Mouse (Mus musculus) large intestine, adult 2 months (tissue): ENCODE measurements around the gene Rtp2. TPM values are rescaled to one million over a fixed set of nuclear protein-coding genes. Genes with fewer than 3 reads are reported as not detected.
A peak's percentile ranks its signal among the peaks of the same experiment; 100 is the strongest.
"Not testable (repeated sequence)": the region's sequence is repeated elsewhere in the genome, so short reads cannot be mapped to it uniquely, and the experiment has no call there.

Experiments used
- DNase-seq: peaks from one replicate; pipeline ENCODE4 v3.0.0-alpha.2; 2012; ENCODE audit warnings: low read depth, low spot score
- WGBS: fragments of 180-500 bp; shearing (Covaris S2); methylation state at CpG from one replicate; pipeline ENCODE4 v1.1.7; 2018; 5-methylcytosine and 5-hydroxymethylcytosine counted together
- polyA plus RNA-seq: library from polyadenylated mRNA; depleted of rRNA; stranded (reverse); fragments of >200 nt; gene quantifications from 2 replicates; pipeline ENCODE4 v1.2.3, GENCODE M21; 2012

The Rtp2 gene
- polyA plus RNA-seq, 1 experiment = not detected

DNA sequence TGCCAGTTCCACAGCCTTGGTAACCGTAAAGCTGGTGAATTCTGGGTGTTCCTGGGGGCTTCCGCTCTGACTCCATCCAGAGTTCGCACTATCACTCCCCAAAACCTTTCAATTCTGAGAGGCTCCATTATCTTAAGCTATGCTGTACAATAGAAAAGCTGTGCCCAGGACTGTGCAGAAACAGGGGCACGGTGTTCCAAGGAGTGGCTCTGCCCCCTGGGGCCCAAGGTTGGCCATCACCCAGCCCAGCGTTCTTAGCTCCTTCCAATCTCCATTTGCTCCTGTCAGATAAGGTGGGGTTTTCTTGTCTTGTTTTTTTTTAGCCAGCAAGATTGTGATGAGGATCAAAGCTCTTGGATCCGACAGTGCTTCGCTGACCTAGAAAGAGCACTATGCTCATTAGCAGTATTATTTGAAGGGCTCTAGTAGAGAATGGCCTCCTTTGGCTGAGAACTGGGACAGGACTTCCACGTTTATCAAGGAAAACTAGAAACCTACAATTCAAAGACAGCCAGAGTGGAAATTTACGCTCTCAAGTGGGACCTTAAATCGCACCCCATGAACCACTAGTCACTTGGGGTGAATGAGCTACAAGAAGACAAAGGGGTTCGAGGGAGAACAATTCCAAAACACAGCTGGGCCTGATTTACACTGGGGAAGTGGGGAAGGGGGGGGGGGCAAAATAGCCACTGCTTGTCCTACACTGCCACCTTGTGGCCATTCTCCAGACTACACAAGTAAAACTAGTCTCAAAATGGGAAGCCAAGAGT is 21.2 kb upstream of the Rtp2 start:
- WGBS = 56% methylated on average over 11 of the region's 11 CpGs
- peak; percentile 16 for DNase-seq

DNA sequence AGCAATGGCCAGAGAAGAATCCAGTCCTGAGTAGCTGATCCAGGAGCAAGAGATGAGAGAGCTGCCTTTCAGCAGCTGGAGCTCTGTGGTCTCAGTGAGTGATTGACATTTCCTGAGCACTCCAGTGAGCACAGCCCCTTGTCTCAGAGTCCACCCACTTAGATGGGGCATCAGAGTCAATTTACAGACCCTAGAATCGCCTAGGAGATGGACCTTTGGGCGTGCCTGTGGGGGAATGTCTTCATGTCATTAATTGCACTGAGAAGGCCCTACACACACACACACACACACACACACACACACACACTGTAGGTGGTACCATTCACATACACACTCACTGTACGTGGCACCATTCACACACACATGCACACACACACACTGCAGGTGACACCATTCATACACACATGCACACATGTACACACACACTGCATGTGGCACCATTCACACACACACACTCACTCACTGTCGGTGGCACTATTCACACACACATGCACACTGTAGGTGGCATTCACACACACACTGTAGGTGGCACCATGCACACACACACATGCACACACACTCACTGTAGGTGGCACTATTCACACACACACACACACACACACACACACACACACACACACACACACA is 20.0 kb upstream of the Rtp2 start:
- DNase-seq = no peak
- 57% methylated on average over 4 of the region's 4 CpGs for WGBS

DNA sequence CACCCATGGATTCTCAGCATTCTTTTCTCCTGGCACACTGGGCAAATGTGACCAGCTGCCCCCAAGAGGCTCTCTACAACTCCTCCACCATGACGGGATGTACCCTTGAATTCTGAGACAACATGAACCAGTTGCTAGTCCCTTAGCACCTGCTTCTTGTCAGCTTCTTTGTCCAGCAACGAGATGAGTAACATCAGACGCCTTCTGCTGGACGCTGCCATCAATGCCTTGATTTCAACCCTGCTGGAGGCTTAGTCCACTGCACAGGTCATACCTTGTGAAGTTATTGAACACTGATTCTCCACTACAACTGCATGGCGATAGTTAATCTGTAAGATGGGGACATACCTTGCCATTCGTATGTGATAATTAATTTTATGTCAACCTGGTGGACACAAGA is 15.5 kb upstream of the Rtp2 start:
- 88% methylated on average over 6 of the region's 6 CpGs for WGBS

DNA sequence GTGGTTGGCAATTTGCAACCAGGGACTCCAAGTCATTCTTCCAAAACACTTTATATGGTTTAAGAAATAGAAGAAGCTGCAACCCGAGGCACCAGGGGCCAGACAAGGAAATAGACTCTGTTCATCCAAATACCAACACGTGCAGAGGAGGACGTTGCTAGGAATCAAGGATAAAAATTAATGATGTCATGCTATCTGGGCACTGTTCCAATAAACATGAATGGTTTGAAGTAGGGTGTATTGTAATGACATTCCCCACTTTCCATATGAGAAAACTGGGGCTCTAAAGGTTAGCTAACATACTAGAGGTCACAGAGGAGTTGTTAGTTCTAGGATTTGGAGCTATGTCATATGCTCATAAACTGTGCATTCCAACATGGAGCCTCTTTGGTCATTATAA is 12.6 kb upstream of the Rtp2 start:
- WGBS = 10% methylated on average over 3 of the region's 3 CpGs
- DNase-seq = no peak

More for the DNA sequence above, 15.5 kb upstream of the Rtp2 start:
- no peak for DNase-seq

DNA sequence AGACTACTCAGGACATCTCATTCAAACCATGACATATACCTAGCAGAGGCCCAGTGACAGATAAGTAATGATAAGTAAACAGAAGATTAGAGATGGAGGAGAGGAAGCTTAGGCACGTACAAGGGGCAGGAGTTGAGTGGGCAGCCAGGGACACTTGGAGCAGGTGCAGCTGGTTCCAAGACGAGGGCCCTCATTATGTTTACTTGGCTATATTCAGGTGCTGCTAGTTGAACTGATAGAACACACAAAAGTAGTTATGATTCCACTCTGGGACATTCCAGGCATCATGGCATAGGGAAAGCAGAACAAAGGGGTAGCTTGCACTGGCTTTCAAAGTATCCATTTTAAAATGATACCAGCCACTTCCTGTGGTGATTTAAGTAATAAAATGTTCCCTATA is 2.2 kb upstream of the Rtp2 start:
- no peak for DNase-seq
- 34% methylated on average over 2 of the region's 2 CpGs for WGBS

DNA sequence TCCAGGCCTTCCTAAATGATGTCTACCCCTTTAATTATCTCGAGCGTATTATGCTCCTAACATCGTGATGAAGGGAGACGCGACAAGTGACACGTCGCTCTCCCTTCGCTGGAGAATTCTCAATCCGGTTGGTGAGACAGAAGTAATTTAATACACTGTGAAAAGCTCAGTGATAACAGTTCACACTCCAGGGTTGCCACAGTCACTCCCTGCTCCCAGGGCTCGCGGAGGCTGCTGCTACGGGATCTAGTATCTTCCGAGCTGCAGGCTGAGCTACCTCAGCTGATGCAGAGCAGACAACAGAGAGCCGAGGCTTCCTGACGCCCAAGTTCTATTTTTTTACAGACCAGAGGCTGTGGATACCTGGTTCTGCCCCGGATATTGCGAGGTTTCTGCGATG is 919 bp downstream of the Rtp2 start:
- no peak for DNase-seq
- 74% methylated on average over 18 of the region's 18 CpGs for WGBS

DNA sequence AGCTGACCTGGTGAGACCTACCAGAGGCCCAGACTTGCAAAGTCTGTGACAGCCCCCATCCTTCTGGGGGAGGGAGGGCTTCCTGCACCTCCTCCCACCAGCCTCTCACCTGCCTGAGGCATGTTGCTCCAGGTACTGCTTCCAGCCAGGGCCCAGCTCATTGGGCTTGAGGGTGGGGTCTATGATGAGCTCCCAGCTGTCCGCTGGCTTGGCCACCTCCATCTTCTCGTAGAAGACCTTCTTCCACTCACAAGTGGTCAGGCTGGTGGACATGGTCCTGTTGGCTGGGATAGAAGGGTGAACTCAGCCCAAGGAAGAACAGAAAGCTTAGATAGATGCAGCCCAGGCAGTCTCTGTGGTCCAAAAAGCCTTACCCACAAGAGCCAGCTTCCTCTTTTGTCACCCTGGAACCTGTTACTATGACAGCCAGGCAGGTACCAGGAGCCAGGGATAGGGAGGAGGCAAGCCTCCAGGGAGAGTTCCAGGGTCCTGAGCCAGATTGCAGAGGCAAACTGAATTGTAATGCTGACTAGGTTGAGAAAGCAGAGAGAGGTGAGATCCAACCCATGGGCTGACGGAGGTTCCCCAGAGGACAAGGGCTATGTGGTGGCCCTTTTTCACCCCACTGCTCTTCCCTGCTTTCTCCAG is 1.6 kb downstream of the Rtp2 start:
- 73% methylated on average over 3 of the region's 3 CpGs for WGBS
- no peak for DNase-seq

DNA sequence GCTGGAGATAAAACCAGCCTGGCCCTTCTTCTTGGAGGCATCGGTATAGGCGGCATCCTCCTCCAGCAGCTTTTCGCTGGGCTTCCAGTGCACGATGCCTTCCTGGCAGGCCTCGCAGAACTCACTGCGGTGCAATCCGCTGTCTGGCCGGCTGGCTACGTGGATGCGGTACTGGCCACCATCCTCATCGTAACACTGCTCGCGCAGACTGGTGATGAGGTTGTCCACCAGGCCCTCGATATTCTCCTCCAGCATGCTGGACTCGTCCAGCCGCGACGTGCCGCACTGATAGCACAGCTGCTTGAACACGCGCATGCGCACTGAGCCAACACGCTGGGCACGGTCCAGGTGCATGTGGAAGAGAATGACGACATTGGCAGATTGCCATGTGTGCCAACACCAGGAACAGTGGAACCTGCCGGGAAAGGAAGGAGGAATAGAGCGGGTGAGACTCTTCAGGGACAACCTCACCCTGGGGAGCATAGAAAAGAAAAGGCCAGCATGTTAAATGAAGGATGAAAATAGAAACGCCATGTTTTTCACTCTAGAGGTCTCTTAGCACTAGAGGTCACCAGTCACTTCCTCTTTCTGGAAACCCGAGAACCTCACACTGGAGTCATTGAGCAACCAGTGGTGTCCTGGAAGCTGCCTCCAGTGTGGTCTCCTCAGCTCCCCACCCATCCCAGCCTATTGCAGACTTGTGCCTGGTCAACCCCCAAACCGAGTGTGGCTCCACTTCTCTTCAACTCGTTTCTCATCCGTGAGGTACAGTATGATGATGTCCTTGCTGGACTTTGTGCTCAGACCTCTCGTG is 4.7 kb downstream of the Rtp2 start:
- DNase-seq = no peak
- WGBS = 86% methylated on average over 33 of the region's 33 CpGs

DNA sequence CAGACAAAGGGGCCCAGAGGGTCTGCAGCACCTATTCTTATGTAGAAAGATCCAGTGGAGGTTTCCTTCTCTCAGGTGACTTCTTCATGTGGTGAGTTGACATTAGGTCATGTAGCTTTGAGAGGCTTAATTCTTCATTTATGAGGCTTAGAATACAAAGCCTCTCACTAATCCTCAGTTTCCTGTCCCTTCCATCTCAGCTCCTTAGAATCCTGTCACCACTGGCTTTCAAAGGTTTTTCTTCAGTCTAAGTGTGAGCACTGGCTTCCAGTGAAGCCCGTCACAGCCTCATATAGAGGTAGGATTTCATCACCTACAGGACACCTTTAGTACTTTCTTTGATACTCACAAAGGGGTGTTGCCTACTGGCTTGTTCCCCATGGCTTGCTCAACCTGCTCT is 9.3 kb downstream of the Rtp2 start:
- no peak for DNase-seq
- 84% methylated on average over 1 of the region's 1 CpGs for WGBS

DNA sequence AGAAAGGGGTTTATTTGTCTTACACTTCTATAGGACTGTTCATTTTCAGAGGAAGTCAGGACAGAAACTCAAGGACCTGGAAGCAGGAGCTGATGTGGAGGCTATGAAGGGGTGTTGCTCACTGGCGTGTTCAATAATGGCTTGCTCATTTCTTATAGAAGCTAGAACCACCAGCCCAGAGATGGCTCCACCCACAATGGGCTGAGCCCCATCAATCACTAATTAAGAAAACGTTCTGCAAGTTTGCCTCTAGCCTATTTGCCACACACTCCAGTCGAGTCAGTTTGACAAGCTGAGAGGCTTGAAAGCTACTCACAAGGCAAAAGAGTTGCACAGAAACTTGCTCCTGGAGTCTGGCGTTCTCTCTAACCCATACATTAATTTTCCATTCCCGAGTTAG is 10.5 kb downstream of the Rtp2 start:
- WGBS = 70% methylated on average over 5 of the region's 5 CpGs
- no peak for DNase-seq

DNA sequence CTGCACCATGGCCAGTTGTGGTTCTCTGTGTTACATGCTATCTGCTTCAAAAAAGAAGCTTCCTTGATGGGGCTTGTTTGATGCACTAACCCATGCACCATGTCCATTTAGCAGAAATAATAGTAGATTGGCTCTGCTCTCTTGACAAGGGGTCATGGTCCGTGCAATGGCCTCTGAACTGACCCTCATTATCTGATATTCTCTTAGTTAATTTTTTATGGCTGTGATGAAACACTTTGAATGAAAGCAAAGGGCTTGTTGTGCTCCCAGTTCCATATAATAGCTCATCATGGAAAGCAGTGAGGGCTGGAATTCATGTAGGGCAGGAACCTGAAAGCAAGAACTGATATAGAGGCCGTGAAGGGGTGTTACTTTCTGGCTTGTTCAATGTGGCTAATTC is 12.8 kb downstream of the Rtp2 start:
- no peak for DNase-seq
- whole genome bisulfite sequencing = 64% methylated on average over 2 of the region's 2 CpGs

DNA sequence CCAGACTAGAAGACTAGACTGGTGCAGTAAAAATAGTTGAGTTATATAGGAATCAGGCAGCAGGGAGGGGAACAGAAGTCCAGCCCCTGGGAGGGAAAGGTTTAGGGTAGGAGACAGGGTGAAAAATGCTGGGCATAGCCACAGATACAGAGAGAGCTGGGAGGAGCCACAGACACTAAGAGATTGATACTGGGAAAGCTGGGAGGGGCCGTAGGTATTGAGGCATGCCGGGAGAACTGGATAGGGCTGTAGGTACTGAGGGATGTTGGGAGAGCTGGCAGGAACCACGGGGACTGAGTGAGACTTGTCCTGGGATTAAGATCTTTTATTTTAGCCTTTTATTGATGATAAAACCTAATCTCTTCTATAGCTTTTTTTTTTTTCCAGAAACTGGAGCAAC is 18.8 kb downstream of the Rtp2 start:
- WGBS = 26% methylated on average over 3 of the region's 3 CpGs
- DNase-seq = no peak

DNA sequence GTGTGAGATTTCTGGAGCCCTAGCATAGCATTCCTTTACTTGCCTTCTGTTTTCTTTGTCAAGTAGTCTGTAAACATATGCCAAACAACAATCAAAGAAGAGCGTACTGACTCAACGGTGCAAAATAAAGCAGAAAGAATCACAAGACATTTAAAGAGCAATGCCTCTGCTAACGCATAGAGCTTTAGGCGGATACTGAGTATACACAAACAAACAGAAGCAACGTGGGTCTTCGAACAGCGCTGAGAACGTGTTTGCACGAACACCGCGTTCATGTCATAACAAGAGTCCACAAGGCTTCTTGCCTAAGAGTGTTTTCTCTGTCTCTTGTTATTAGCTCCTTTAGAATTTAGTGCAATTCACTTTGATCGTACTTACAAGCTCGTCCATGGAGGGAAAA is 19.5 kb downstream of the Rtp2 start:
- DNase-seq = no peak
- WGBS = 47% methylated on average over 13 of the region's 13 CpGs

DNA sequence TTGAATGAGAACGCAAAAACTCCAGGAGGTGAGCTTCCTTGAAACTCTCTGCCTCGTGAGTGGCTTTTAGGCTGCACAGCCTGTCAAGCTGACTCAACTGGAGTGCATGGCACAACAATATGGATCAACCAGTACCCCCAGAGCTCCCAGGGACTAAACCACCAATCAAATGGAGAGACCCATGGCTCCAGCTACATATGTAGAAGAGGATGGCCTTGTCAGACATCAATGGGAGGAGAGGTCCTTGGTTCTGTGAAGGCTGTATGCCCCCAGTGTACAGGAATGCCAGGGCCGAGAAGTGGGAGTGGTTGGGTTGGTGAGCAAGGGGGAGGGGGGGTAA is 23.2 kb downstream of the Rtp2 start:
- DNase-seq = not testable (repeated sequence)
- WGBS = 91% methylated on average over 3 of the region's 3 CpGs

DNA sequence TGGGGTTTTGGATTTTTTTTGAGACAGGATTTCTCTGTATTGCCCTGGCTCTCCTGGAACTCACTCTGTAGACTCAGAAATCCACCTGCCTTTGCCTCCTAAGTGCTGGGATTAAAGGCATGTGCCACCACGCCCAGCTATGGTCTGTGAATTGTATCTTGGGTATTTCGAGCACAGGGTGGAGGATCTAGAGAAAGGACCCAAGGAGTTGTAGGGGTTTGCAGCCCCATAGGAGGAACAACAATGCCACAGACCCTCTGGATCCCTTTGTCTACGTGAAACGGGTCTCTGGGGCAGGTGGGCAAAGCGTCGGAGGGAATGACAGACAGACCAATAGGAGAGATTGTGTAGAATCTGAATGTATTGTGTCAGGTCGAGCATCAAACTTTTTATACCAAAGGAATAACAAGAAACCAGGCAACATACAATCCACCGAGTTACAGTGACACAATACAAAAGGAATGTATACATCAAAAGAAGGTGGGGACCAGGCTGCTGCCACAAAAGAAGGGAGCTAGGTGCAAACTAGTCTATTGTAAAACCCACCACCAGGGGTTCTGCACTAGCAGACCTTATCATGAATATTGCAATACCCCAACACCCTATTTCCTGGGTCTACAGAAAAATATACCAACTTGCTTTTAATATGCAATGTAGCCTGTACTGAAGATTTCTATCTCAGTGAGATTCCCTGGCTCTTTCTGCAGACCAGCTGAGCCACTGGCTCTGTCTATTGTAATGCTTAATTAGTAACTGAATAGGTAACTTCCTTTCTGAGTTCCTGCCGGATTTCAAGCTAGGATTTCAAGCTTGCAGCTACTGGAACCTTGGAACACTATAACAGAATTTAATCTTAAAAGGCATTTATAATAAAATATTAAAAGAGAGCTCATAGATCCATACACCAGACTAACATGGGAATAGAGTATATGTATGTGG is 23.8 kb downstream of the Rtp2 start:
- WGBS = 75% methylated on average over 9 of the region's 9 CpGs
- DNase-seq = not testable (repeated sequence)

DNA sequence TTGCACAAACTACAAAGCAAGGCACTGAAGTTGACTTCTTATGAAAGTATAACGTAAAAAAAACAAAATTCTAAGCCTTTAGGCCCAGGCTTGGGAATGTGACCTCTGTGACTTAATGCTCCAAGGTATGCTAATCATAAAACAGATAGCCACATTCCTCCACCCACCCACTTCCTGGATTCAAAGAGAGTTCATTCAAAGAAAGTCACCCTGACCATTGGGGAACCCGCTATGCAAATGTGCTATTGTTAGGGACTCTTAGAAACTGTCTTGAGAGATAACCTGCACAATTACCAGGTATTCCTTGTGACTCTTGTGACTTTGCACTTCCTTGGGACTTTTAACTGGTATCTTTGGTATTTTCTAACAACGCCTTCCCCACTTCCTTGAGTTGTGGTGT is 25.6 kb downstream of the Rtp2 start:
- WGBS = 79% methylated on average over 3 of the region's 3 CpGs
- not testable (repeated sequence) for DNase-seq

DNA sequence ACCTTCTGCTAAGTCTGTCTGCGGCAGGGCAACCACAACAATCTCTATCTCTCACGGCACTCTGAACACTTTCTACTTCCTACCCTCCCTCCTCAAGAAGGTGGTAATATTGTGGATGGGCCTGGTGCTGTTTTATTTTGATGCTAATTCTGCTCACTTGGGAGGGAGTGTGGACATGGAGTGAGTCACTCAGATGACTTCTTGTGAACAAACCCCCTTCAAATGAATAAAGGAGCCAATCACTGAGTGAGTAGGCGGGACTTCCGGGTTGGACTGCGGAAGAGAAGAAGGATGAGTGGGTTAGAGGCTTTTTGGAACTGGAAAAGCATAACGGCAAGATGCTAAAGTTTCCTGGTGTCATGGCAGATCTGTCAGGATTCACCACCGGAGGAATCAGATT is 30.8 kb downstream of the Rtp2 start:
- WGBS = 84% methylated on average over 7 of the region's 7 CpGs
- no peak for DNase-seq

DNA sequence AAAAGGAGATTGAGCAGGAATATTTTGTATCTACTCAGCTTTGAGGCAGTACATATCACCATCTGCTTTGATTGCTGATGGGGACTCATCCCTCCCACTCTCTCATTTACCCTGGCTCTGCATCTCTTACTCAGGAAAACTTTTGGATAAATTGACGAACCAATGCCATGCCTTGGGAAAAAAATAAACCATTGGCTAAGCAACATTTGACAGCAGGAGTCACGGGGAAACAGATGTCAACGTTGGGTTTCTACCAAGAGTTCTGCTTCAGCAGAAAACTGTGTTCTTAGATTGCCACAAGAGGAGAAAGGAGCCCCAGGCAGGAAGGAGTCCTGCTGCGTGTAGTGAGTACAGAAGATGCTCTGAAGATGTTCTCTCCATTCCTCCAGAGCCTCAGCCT is 32.1 kb downstream of the Rtp2 start:
- no peak for DNase-seq
- WGBS = 70% methylated on average over 4 of the region's 4 CpGs

DNA sequence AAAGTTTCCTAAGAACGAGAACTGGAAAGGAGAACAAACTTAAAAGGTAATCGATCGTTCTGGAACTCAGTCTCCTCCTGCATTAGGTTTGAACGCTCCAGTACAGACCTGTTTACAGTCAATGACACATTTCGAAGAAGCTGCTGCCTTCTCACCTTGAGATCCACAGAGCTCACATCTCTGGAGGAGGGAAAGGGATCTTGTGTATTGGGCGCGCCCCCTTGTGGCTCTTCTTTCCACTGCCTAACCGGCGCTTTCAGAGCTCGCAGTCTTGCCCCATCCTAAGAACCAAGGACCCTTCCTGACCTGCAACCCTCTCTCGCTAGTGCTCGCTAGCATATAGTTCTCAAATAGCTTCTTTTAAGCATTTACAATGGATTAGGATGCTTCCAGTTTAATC is 33.4 kb downstream of the Rtp2 start:
- peak; percentile 31 for DNase-seq
- WGBS = 6% methylated on average over 12 of the region's 12 CpGs
